Mouse (Mus musculus): ENCODE data around the gene Tcte1. TPM values are rescaled to one million over a fixed set of nuclear protein-coding genes. Genes with fewer than 3 reads are reported as not detected.

Gene Tcte1
- polyA plus RNA-seq, 1 experiment = 0.16 TPM

DNA sequence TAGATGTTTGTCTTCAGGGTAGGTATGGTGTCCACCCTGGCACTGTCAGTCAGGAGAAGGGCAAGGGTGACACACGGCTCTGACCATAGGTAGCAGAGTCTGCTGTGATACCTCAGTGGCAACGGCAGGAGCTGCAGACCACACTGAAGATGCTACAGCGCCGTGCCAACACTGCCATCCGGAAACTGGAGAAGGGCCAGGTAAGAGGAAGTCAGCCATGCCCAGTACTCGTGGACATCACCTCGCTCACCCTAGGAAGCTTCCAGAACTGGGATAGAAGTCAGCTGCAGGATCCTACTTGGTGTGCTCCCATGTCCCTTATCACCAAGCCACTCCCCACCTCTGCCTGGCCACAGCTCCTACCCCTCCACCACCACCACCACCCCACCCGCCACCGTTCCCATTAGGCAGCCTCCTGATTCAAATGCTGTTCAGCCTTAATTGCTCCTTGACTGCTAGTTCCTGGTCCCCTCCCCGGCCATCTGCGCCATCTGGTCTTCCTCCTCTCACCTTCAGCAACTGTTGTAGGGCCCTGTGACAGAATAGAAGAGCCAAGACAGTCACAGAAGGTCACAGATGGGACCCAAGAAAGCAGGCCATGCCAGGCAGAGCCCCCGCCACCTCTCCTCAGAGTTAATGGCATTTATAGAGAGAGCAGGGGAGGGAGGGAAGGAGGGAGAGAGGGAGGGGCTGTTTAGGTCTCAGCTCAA lies 4.3 kb upstream of the Tcte1 start:
- no peaks in the 10 kb centered on the region for H3K4me1 ChIP-seq (ENCODE audit: control insufficient read depth, insufficient read depth, insufficient read length)
- no peak for TF ChIP-seq CTCF (IDR thresholded peaks at IDR 0.05; ENCODE audit: extremely low read depth, insufficient read depth, insufficient read length, insufficient replicate concordance)
- TF ChIP-seq POLR2A (IDR thresholded peaks at IDR 0.05; ENCODE audit: low read depth, low read length) = no peak
- peaks cover 10% of the 10 kb centered on the region for H3K36me3 ChIP-seq (ENCODE audit: control insufficient read depth, insufficient read depth, low read length)
- H3K27ac ChIP-seq (ENCODE audit: insufficient read depth, low read length) = no peak overlapping the region
- H3K27me3 ChIP-seq (ENCODE audit: control insufficient read depth, insufficient read depth, low read length) = 0 out of 2 replicates have a peak, but pooled peaks cover 3% of the 10 kb centered on the region
- H3K4me3 ChIP-seq (ENCODE audit: extremely low read depth, insufficient read depth, insufficient read length) = no peak overlapping the region
- DNase-seq (ENCODE audit: low read depth in 1 of 2, low spot score in 2 of 2) = no peak
- 92% methylated on average over 12 of the region's 12 CpGs for WGBS

DNA sequence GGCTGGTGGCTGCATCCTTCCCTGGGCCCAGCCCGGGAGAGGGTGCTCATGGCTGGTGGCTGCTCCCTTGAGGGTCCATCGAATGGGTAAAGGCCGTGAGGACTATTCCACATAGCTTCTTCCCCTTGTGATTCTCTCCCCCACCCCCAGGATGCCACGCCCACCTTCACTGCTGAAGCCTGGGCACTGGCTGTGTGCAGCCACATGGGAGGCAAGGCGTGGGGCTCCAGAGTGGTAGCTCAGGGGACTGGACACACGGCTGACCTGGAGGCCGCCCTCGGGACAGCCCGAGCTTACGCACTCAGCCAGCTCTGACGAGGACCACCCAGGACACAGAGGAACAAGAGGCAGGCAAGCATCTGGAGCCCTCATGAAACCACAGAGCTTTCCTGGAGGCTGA lies 3.1 kb upstream of the Tcte1 start:
- Histone ChIP-seq H3K36me3 (ENCODE audit: control insufficient read depth, insufficient read depth, low read length) (peaks cover 10% of the 10 kb centered on the region), H3K27ac (ENCODE audit: insufficient read depth, low read length) (no peak overlapping the region), H3K4me3 (ENCODE audit: extremely low read depth, insufficient read depth, insufficient read length) (no peak overlapping the region), H3K27me3 (ENCODE audit: control insufficient read depth, insufficient read depth, low read length) (0 out of 2 replicates have a peak, but pooled peaks cover 3% of the 10 kb centered on the region), H3K4me1 (ENCODE audit: control insufficient read depth, insufficient read depth, insufficient read length) (no peaks in the 10 kb centered on the region)
- WGBS = 90% methylated on average over 11 of the region's 11 CpGs
- TF ChIP-seq POLR2A (IDR thresholded peaks at IDR 0.05; ENCODE audit: low read depth, low read length) = no peak
- no peak for TF ChIP-seq CTCF (IDR thresholded peaks at IDR 0.05; ENCODE audit: extremely low read depth, insufficient read depth, insufficient read length, insufficient replicate concordance)
- no peak for DNase-seq (ENCODE audit: low read depth in 1 of 2, low spot score in 2 of 2)

GRCm38 (mm10) chr17:45524961-45525360 lies 1.7 kb downstream of the Tcte1 start:
- Histone ChIP-seq H3K27ac (ENCODE audit: insufficient read depth, low read length) (no peak overlapping the region), H3K27me3 (ENCODE audit: control insufficient read depth, insufficient read depth, low read length) (0 out of 2 replicates have a peak, but pooled peaks cover 3% of the 10 kb centered on the region)

DNA sequence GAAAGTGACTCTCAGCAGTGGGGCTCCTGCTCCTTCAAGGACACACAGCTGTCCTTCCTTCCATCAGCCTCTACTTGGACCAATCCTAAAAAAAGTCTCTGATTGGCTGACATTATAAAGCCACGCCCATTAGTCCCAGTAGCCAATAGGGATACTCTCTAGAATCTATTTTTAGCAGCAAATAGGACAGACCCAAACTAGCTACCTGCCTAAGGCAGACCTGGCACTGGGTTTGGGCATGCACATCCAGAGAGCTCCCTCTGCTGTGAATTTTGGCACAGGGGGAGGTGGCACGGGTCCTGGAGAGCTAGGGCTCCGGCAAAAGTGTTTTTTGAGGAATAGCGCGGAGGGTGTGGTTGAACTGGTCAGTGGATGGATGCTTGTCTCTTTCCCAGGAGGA lies 3.3 kb downstream of the Tcte1 start:
- no peak for TF ChIP-seq CTCF (IDR thresholded peaks at IDR 0.05; ENCODE audit: extremely low read depth, insufficient read depth, insufficient read length, insufficient replicate concordance)
- no peak for TF ChIP-seq POLR2A (IDR thresholded peaks at IDR 0.05; ENCODE audit: low read depth, low read length)
- Histone ChIP-seq H3K4me1 (ENCODE audit: control insufficient read depth, insufficient read depth, insufficient read length) (no peaks in the 10 kb centered on the region), H3K4me3 (ENCODE audit: extremely low read depth, insufficient read depth, insufficient read length) (no peak overlapping the region), H3K36me3 (ENCODE audit: control insufficient read depth, insufficient read depth, low read length) (no peaks in the 10 kb centered on the region), H3K27ac (ENCODE audit: insufficient read depth, low read length) (no peak overlapping the region), H3K27me3 (ENCODE audit: control insufficient read depth, insufficient read depth, low read length) (0 out of 2 replicates have a peak, but pooled peaks cover 3% of the 10 kb centered on the region)
- DNase-seq (ENCODE audit: low read depth in 1 of 2, low spot score in 2 of 2) = no peak
- WGBS = 57% methylated on average over 5 of the region's 5 CpGs

More at GRCm38 (mm10) chr17:45524961-45525360, 1.7 kb downstream of the Tcte1 start:
- TF ChIP-seq POLR2A (IDR thresholded peaks at IDR 0.05; ENCODE audit: low read depth, low read length) (no peak), CTCF (IDR thresholded peaks at IDR 0.05; ENCODE audit: extremely low read depth, insufficient read depth, insufficient read length, insufficient replicate concordance) (no peak)
- DNase-seq (ENCODE audit: low read depth in 1 of 2, low spot score in 2 of 2) = no peak
- no peaks in the 10 kb centered on the region for H3K4me1 ChIP-seq (ENCODE audit: control insufficient read depth, insufficient read depth, insufficient read length)
- no peaks in the 10 kb centered on the region for H3K36me3 ChIP-seq (ENCODE audit: control insufficient read depth, insufficient read depth, low read length)
- 74% methylated on average over 4 of the region's 4 CpGs for whole genome bisulfite sequencing
- H3K4me3 ChIP-seq (ENCODE audit: extremely low read depth, insufficient read depth, insufficient read length) = no peak overlapping the region

DNA sequence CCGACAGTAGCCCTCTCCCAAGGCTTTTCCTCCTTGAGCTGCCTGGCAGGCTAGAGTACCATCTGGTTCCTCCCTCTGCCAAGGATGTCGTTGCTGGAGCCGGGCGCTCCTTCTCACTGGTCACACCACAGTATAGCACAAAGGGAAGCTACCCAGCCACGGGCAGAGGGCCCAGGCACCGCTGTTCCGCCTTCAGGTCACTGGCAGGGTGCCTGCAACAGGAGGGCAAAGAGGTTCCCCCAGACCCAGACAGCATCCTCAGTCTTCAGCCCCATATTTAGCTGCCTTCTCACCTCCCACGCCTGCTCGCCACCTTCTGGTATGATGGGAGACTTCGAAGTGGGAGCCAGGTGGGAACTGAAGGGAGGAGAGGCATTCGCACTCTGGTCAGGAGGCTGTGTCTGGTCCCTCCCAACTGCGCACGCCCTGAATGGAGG lies 7.1 kb downstream of the Tcte1 start:
- no peaks in the 10 kb centered on the region for H3K4me1 ChIP-seq (ENCODE audit: control insufficient read depth, insufficient read depth, insufficient read length)
- WGBS = 36% methylated on average over 13 of the region's 13 CpGs
- H3K27ac ChIP-seq (ENCODE audit: insufficient read depth, low read length) = no peak overlapping the region
- no peaks in the 10 kb centered on the region for H3K27me3 ChIP-seq (ENCODE audit: control insufficient read depth, insufficient read depth, low read length)
- H3K4me3 ChIP-seq (ENCODE audit: extremely low read depth, insufficient read depth, insufficient read length) = no peak overlapping the region
- TF ChIP-seq POLR2A (IDR thresholded peaks at IDR 0.05; ENCODE audit: low read depth, low read length) (no peak), CTCF (IDR thresholded peaks at IDR 0.05; ENCODE audit: extremely low read depth, insufficient read depth, insufficient read length, insufficient replicate concordance) (no peak)
- H3K36me3 ChIP-seq (ENCODE audit: control insufficient read depth, insufficient read depth, low read length) = no peaks in the 10 kb centered on the region
- DNase-seq (ENCODE audit: low read depth in 1 of 2, low spot score in 2 of 2) = no peak

GRCm38 (mm10) chr17:45532896-45533295 lies 9.7 kb downstream of the Tcte1 start:
- Histone ChIP-seq H3K36me3 (ENCODE audit: control insufficient read depth, insufficient read depth, low read length) (no peaks in the 10 kb centered on the region), H3K27me3 (ENCODE audit: control insufficient read depth, insufficient read depth, low read length) (0 out of 2 replicates have a peak, but pooled peaks cover 1% of the 10 kb centered on the region), H3K4me1 (ENCODE audit: control insufficient read depth, insufficient read depth, insufficient read length) (no peaks in the 10 kb centered on the region), H3K4me3 (ENCODE audit: extremely low read depth, insufficient read depth, insufficient read length) (no peak overlapping the region), H3K27ac (ENCODE audit: insufficient read depth, low read length) (no peak overlapping the region)
- 41% methylated on average over 15 of the region's 15 CpGs for WGBS
- no peak for TF ChIP-seq CTCF (IDR thresholded peaks at IDR 0.05; ENCODE audit: extremely low read depth, insufficient read depth, insufficient read length, insufficient replicate concordance)
- no peak for TF ChIP-seq POLR2A (IDR thresholded peaks at IDR 0.05; ENCODE audit: low read depth, low read length)
- DNase-seq (ENCODE audit: low read depth in 1 of 2, low spot score in 2 of 2) = no peak

GRCm38 (mm10) chr17:45536264-45536663 lies 13.0 kb downstream of the Tcte1 start:
- TF ChIP-seq POLR2A (IDR thresholded peaks at IDR 0.05; ENCODE audit: low read depth, low read length) = no peak
- TF ChIP-seq CTCF (IDR thresholded peaks at IDR 0.05; ENCODE audit: extremely low read depth, insufficient read depth, insufficient read length, insufficient replicate concordance) = no peak
- DNase-seq (ENCODE audit: low read depth in 1 of 2, low spot score in 2 of 2) = no peak
- H3K4me3 ChIP-seq (ENCODE audit: extremely low read depth, insufficient read depth, insufficient read length) = no peak overlapping the region
- H3K27me3 ChIP-seq (ENCODE audit: control insufficient read depth, insufficient read depth, low read length) = 0 out of 2 replicates have a peak, but pooled peaks cover 1% of the 10 kb centered on the region
- H3K27ac ChIP-seq (ENCODE audit: insufficient read depth, low read length) = no peak overlapping the region
- WGBS = 13% methylated on average over 5 of the region's 5 CpGs
- H3K36me3 ChIP-seq (ENCODE audit: control insufficient read depth, insufficient read depth, low read length) = no peaks in the 10 kb centered on the region
- H3K4me1 ChIP-seq (ENCODE audit: control insufficient read depth, insufficient read depth, insufficient read length) = no peaks in the 10 kb centered on the region

Data from spleen, adult 2 months (tissue).